Mouse (Mus musculus) thymus, postnatal 0 days (tissue): ENCODE measurements around the gene 6430548M08Rik. TPM values are rescaled to one million over a fixed set of nuclear protein-coding genes. Genes with fewer than 3 reads are reported as not detected.
A peak's percentile ranks its signal among the peaks of the same experiment; 100 is the strongest.

Source experiments
- DNase-seq: peaks from one replicate; pipeline ENCODE4 v3.0.0-alpha.2; 2015; ENCODE audit warnings: low spot score
- polyA plus RNA-seq: library from polyadenylated mRNA; unstranded; fragments of >200 nt; fragmentation: Nextera tagmentation; extraction: Ambion mirVana; gene quantifications from 2 replicates; pipeline ENCODE4 v1.2.1, GENCODE M21; 2015

6430548M08Rik gene
- polyA plus RNA-seq, 1 experiment from 2014 or later = 2.3 TPM

- no peak for DNase-seq
Observed at GRCm38 (mm10) chr8:120104721-120105272, 9.2 kb upstream of the 6430548M08Rik start.

GRCm38 (mm10) chr8:120109149-120109548, 4.8 kb upstream of the 6430548M08Rik start:
- no peak for DNase-seq

- DNase-seq = no peak
Observed at GRCm38 (mm10) chr8:120110966-120111365, 3.0 kb upstream of the 6430548M08Rik start.

GRCm38 (mm10) chr8:120111382-120111781, 2.6 kb upstream of the 6430548M08Rik start:
- DNase-seq = no peak

- DNase-seq = no peak
Observed at GRCm38 (mm10) chr8:120112535-120112934, 1.4 kb upstream of the 6430548M08Rik start.

GRCm38 (mm10) chr8:120113306-120113705, 646 bp upstream of the 6430548M08Rik start:
- DNase-seq = no peak

- peak; percentile 30 for DNase-seq
Observed at GRCm38 (mm10) chr8:120114315-120114841, 426 bp downstream of the 6430548M08Rik start.

GRCm38 (mm10) chr8:120116600-120116999, 2.6 kb downstream of the 6430548M08Rik start:
- DNase-seq = no peak

- DNase-seq = no peak
Observed at GRCm38 (mm10) chr8:120118162-120118561, 4.2 kb downstream of the 6430548M08Rik start.

- no peak for DNase-seq
Observed at GRCm38 (mm10) chr8:120118847-120119246, 4.9 kb downstream of the 6430548M08Rik start.

GRCm38 (mm10) chr8:120119429-120119828, 5.5 kb downstream of the 6430548M08Rik start:
- DNase-seq = no peak

- DNase-seq = no peak
Observed at GRCm38 (mm10) chr8:120119931-120120330, 6.0 kb downstream of the 6430548M08Rik start.

- DNase-seq = no peak
Observed at GRCm38 (mm10) chr8:120120951-120121350, 7.0 kb downstream of the 6430548M08Rik start.

- DNase-seq = no peak
Observed at GRCm38 (mm10) chr8:120124261-120124660, 10.3 kb downstream of the 6430548M08Rik start.

- DNase-seq = no peak
Observed at GRCm38 (mm10) chr8:120124836-120125389, 11.0 kb downstream of the 6430548M08Rik start.

- no peak for DNase-seq
Observed at GRCm38 (mm10) chr8:120126357-120127161, 12.6 kb downstream of the 6430548M08Rik start.

- no peak for DNase-seq
Observed at GRCm38 (mm10) chr8:120129547-120129946, 15.6 kb downstream of the 6430548M08Rik start.

- DNase-seq = no peak
Observed at GRCm38 (mm10) chr8:120131158-120131557, 17.2 kb downstream of the 6430548M08Rik start.

GRCm38 (mm10) chr8:120133169-120133568, 19.2 kb downstream of the 6430548M08Rik start:
- no peak for DNase-seq

GRCm38 (mm10) chr8:120135687-120136086, 21.7 kb downstream of the 6430548M08Rik start:
- DNase-seq = no peak

GRCm38 (mm10) chr8:120136618-120137017, 22.7 kb downstream of the 6430548M08Rik start:
- no peak for DNase-seq

- DNase-seq = no peak
Observed at GRCm38 (mm10) chr8:120138958-120139357, 25.0 kb downstream of the 6430548M08Rik start.
